In genomic region chr9:57698466-57699150, GRCm38 (mm10) we compare ENCODE assay signal across 1 mouse cellular context.
TF ChIP-seq lines count a peak whose summit lies in the region.

No protein-coding gene starts in this region.

TF ChIP-seq in MEL, 35 proteins besides CTCF, POLR2A, EP300 and RAD21:
- no peak for TF ChIP-seq CHD1 (IDR thresholded peaks at IDR 0.05; ENCODE audit: low read depth, low read length)
- TF ChIP-seq MYC (IDR thresholded peaks at IDR 0.05; ENCODE audit: low read depth, low read length), result no peak
- TF ChIP-seq ZNF384 (IDR thresholded peaks at IDR 0.05; ENCODE audit: low read depth, low read length), result no peak
- TF ChIP-seq E2F4 (IDR thresholded peaks at IDR 0.05; ENCODE audit: borderline replicate concordance, low read depth, low read length), result no peak
- TF ChIP-seq TAL1 (IDR thresholded peaks at IDR 0.05; ENCODE audit: low read length), result no peak
- no peak for TF ChIP-seq USF2 (IDR thresholded peaks at IDR 0.05; ENCODE audit: borderline replicate concordance in 1 of 2, insufficient read depth in 1 of 2, low read depth in 1 of 2, low read length in 2 of 2)
- no peak for TF ChIP-seq ZKSCAN1 (IDR thresholded peaks at IDR 0.05; ENCODE audit: low read depth, low read length)
- no peak for TF ChIP-seq RCOR1 (IDR thresholded peaks at IDR 0.05; ENCODE audit: low read depth, low read length)
- no peak for TF ChIP-seq USF1 (IDR thresholded peaks at IDR 0.05; ENCODE audit: low read depth, low read length)
- TF ChIP-seq MAZ (IDR thresholded peaks at IDR 0.05; ENCODE audit: low read depth, low read length), result no peak
TF ChIP-seq in MEL: peak in this region for 0.
